Mouse (Mus musculus) cerebellum, adult 2 months (tissue): Measurements from ENCODE around the gene Zfp36l2. TPM values are rescaled to one million over a fixed set of nuclear protein-coding genes. Genes with fewer than 3 reads are reported as not detected.
"Not testable (repeated sequence)": the region's sequence is repeated elsewhere in the genome, so short reads cannot be mapped to it uniquely, and the experiment has no call there.

ENCODE experiments used
- DNase-seq, 2 experiments: peaks; one replicate each; pipeline ENCODE4 v3.0.0; 2021
- H3K27ac ChIP-seq: fragments of 200-500 bp; 2 replicates; pipeline ENCODE4 v1.5.1; 2012; ENCODE audit warnings: low read length, control low read depth, inconsistent platforms; ENCODE audit not compliant: insufficient read depth
- H3K27me3 ChIP-seq: fragments of 200-500 bp; 2 replicates; pipeline ENCODE4 v1.6.1; 2012; ENCODE audit warnings: inconsistent platforms, mild to moderate bottlenecking, low read length, moderate library complexity; ENCODE audit not compliant: control insufficient read depth, insufficient read depth
- H3K4me1 ChIP-seq: fragments of 200-500 bp; 2 replicates; pipeline ENCODE4 v1.6.1; 2011; ENCODE audit warnings: low read length; ENCODE audit not compliant: control insufficient read depth, insufficient read depth
- H3K4me3 ChIP-seq: fragments of 200-500 bp; replicated peaks from 2 replicates; pipeline ENCODE3; 2011; ENCODE audit warnings: mild to moderate bottlenecking, low read depth, low read length, control low read depth; ENCODE audit not compliant: insufficient read depth
- CTCF ChIP-seq: fragments of 200-500 bp; IDR thresholded peaks from 2 replicates; pipeline ENCODE4 v1.5.1; 2011; ENCODE audit warnings: low read depth, mild to moderate bottlenecking, control low read depth, low read length, moderate library complexity, borderline replicate concordance; ENCODE audit not compliant: insufficient read depth
- POLR2A ChIP-seq: fragments of 200-500 bp; IDR thresholded peaks from 2 replicates; pipeline ENCODE4 v1.6.1; 2011; ENCODE audit warnings: low read length, control low read depth, borderline replicate concordance; ENCODE audit not compliant: insufficient read depth
- WGBS: fragments of 180-500 bp; shearing (Covaris S2); methylation state at CpG from one replicate; pipeline ENCODE4 v1.1.7; 2018; 5-methylcytosine and 5-hydroxymethylcytosine counted together
- polyA plus RNA-seq: library from polyadenylated mRNA; depleted of rRNA; stranded (reverse); fragments of >200 nt; gene quantifications from 2 replicates; pipeline ENCODE4 v1.2.3, GENCODE M21; 2012; rRNA removed

The Zfp36l2 gene
- 14.2 and 15.9 TPM in 2 replicates for polyA plus RNA-seq

- under 1% methylated on average over 75 of the region's 76 CpGs for WGBS
Measured at GRCm38 (mm10) chr17:84187727-84188373, at the start of gene Zfp36l2. Zfp36l2 (minus strand) TSS chr17:84187947.

DNA sequence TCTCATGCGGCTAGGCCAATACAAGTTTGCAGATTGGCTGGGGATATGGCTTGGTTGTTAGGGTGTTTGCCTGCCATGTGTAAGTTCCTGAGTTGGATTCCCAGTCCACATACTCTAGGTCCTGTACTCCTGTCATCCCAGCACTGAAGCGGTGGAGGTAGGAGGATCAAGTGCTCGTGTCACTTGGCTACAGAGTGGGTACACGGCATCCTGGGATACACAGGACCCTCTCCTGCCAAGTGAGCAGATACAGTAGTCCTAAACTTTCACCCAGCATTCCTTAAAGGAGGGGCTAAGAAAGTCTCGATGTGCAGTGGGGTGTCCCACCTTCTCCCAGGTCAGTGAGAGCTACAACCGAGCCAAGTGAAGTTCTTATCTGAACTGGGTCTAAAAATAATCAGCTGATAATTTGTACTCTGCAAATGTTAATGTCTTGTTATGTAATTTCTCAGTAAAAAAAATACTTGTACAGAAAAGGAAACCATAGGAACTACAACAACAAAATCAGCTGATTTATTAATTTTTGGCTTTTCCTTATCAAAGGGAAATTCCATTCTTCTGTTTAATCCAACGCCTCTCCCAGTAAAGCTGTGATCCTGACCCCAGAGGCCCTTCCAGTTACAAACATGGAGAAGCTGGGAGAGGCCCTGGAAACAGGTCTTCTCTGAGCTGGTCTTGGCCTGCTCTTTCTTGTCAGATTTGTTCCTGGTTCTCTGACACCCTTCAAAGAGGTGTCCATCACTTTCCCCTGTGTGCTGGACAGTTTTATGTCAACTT is 49.2 kb upstream of the Zfp36l2 start:
- no peaks in the 10 kb centered on the region for H3K27me3 ChIP-seq
- no peak overlapping the region for H3K27ac ChIP-seq
- TF ChIP-seq POLR2A (no peak), CTCF (no peak)
- DNase-seq = no peak
- no peaks in the 10 kb centered on the region for H3K4me1 ChIP-seq
- WGBS = 85% methylated on average over 7 of the region's 7 CpGs
- H3K4me3 ChIP-seq = no peak overlapping the region

More at GRCm38 (mm10) chr17:84187727-84188373, at the start of gene Zfp36l2:
- Histone ChIP-seq H3K4me1 (no peaks in the 10 kb centered on the region; the same call in 1 of the 2 replicates), H3K27ac (peak within 1 kb of the TSS; percentile 29; the same call in 1 of the 2 replicates), H3K4me3 (peak within 1 kb of the TSS; percentile 73), H3K27me3 (peaks cover 8% of the 10 kb centered on the region; the same call in 1 of the 2 replicates)
- DNase-seq = peak; percentile 55 to 68
- TF ChIP-seq CTCF = no peak
- peak; percentile 29; the same call in 1 of the 2 replicates for TF ChIP-seq POLR2A

DNA sequence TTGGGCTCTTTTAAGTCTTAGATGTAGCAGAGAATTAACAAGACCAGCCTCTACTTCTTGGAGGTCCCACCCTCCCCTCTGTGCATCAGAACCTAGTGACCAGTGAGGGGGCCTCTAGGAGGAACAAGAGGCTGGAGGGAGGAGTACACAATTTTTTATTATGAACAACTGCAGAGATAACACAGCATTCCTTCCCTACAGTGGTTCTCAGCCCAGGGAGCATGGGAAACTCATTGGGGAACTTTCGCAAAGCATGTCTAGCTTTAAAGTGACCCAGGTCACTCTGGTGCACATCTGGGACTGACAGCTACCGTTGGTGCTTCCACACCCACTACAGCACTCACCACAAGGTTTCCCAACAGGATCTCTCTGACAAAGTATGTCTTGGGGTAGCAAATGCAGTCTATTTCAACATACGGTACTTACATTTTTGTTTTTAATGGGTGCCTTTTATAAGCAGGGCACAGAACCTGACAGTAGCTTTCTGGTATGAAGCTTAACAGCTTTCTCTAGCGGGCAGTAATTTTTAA is 47.7 kb upstream of the Zfp36l2 start:
- no peak for TF ChIP-seq CTCF
- no peak for TF ChIP-seq POLR2A
- H3K4me1 ChIP-seq = no peaks in the 10 kb centered on the region
- WGBS = 95% methylated on average over 4 of the region's 4 CpGs
- no peaks in the 10 kb centered on the region for H3K27me3 ChIP-seq
- no peak for DNase-seq
- no peak overlapping the region for H3K27ac ChIP-seq
- no peak overlapping the region for H3K4me3 ChIP-seq

- WGBS = 100% methylated on average over 1 of the region's 4 CpGs
- not testable (repeated sequence) for H3K27me3 ChIP-seq, DNase-seq, H3K4me1 ChIP-seq, H3K4me3 ChIP-seq, H3K27ac ChIP-seq
Measured at GRCm38 (mm10) chr17:84234785-84235184, 47.0 kb upstream of the Zfp36l2 start.

GRCm38 (mm10) chr17:84233758-84234157 is 46.0 kb upstream of the Zfp36l2 start:
- no peak for DNase-seq
- H3K4me3 ChIP-seq = no peak overlapping the region
- no peaks in the 10 kb centered on the region for H3K27me3 ChIP-seq
- no peak for TF ChIP-seq POLR2A
- no peak for TF ChIP-seq CTCF
- H3K4me1 ChIP-seq = no peaks in the 10 kb centered on the region
- 94% methylated on average over 2 of the region's 2 CpGs for WGBS
- H3K27ac ChIP-seq = no peak overlapping the region

DNA sequence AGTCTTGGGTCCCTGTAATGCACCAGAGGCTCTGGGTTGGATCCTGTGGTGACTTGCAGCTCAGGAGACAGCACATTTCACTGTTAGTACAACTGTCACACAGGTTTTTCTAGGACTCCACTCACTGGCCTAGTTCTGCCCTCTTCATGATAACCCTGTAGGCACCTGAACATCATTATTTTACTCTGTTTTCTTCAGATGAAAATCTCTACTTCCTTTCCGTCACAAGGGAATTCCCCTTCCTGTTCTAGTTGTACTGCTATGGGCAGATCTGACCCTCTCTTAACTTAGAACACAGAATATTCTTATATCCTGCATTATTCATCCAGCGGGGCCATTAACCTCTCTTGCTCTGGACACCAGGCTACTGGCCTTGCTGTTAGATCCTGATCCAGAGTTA is 43.6 kb upstream of the Zfp36l2 start:
- TF ChIP-seq POLR2A (no peak), CTCF (no peak)
- Histone ChIP-seq H3K4me1 (no peaks in the 10 kb centered on the region), H3K4me3 (no peak overlapping the region), H3K27ac (no peak overlapping the region), H3K27me3 (no peaks in the 10 kb centered on the region)
- WGBS = 94% methylated on average over 2 of the region's 2 CpGs
- no peak for DNase-seq

GRCm38 (mm10) chr17:84228223-84228622 is 40.5 kb upstream of the Zfp36l2 start:
- H3K27ac ChIP-seq = no peak overlapping the region
- no peak for DNase-seq
- TF ChIP-seq POLR2A (no peak), CTCF (no peak)
- H3K4me1 ChIP-seq = no peaks in the 10 kb centered on the region
- no peaks in the 10 kb centered on the region for H3K27me3 ChIP-seq
- H3K4me3 ChIP-seq = no peak overlapping the region
- WGBS = 92% methylated on average over 2 of the region's 2 CpGs

DNA sequence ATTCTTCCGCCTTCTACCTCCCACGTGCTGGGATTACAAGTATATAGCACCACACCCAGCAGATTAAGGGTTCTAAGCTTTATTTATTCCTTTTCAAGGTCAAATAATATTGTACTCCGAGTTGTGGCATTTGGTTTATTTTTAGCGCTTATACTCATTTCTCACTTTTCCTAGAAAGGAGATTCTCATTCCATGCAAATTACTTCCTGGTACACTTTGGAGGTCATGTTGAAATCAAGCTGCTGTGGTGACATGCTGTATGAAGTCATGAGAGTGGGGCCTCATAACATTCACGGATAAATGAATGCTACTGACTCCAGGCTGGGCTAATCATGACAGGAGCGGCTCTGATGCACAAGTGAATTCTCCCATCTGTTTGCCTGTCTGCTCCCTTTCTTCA is 38.9 kb upstream of the Zfp36l2 start:
- no peak for TF ChIP-seq POLR2A
- no peak for TF ChIP-seq CTCF
- no peak overlapping the region for H3K4me3 ChIP-seq
- WGBS = 82% methylated on average over 6 of the region's 6 CpGs
- H3K27ac ChIP-seq = no peak overlapping the region
- H3K27me3 ChIP-seq = no peaks in the 10 kb centered on the region
- DNase-seq = no peak
- H3K4me1 ChIP-seq = no peaks in the 10 kb centered on the region
